Mouse (Mus musculus) spleen, embryonic (tissue): ENCODE data around the gene Zer1.

Experiments used
- CTCF ChIA-PET: fragments of 350-600 bp; sonication (Branson Sonifier 250); formaldehyde crosslinking; loops from one replicate; lab custom pipeline; 2022; lab: Charles Lee

Zer1 gene

GRCm38 (mm10) chr2:30078760-30079159 lies 45.6 kb downstream of the Zer1 start:
- CTCF ChIA-PET, result interaction anchor here (0.5 to 0.7 kb wide), 3 partner anchors 18 to 87 kb away, joined by 3 to 17 read pairs (median 6); no protein-coding TSS in a partner anchor

- CTCF ChIA-PET, result interaction anchor here (0.7 kb wide), 1 partner anchor 24 kb away, joined by 3 read pairs; no protein-coding TSS in a partner anchor
Measured at GRCm38 (mm10) chr2:30078349-30078712, 46.1 kb downstream of the Zer1 start.

- CTCF ChIA-PET, result no interaction called here
Measured at GRCm38 (mm10) chr2:30077502-30078348, 46.7 kb downstream of the Zer1 start, which contains the start of gene Pkn3. Pkn3 (plus strand) TSS chr2:30077684.

GRCm38 (mm10) chr2:30076959-30077358 lies 47.4 kb downstream of the Zer1 start:
- CTCF ChIA-PET, result no interaction called here

- CTCF ChIA-PET, result no interaction called here
Measured at GRCm38 (mm10) chr2:30076439-30076838, 47.9 kb downstream of the Zer1 start.

GRCm38 (mm10) chr2:30075625-30076024 lies 48.8 kb downstream of the Zer1 start:
- CTCF ChIA-PET, result no interaction called here

GRCm38 (mm10) chr2:30073285-30073684 lies 51.1 kb downstream of the Zer1 start:
- CTCF ChIA-PET, result no interaction called here

GRCm38 (mm10) chr2:30072875-30073274 lies 51.5 kb downstream of the Zer1 start:
- CTCF ChIA-PET, result no interaction called here

GRCm38 (mm10) chr2:30067962-30068361 lies 56.4 kb downstream of the Zer1 start:
- CTCF ChIA-PET, result no interaction called here

- CTCF ChIA-PET, result no interaction called here
Measured at GRCm38 (mm10) chr2:30067031-30067888, 57.1 kb downstream of the Zer1 start.

GRCm38 (mm10) chr2:30066046-30066901 lies 58.1 kb downstream of the Zer1 start:
- CTCF ChIA-PET, result no interaction called here

GRCm38 (mm10) chr2:30064298-30064697 lies 60.1 kb downstream of the Zer1 start:
- CTCF ChIA-PET, result interaction anchor here (0.7 kb wide), 1 partner anchor 33 kb away, joined by 5 read pairs; no protein-coding TSS in a partner anchor

- CTCF ChIA-PET, result no interaction called here
Measured at GRCm38 (mm10) chr2:30063791-30064190, 60.6 kb downstream of the Zer1 start.

GRCm38 (mm10) chr2:30063235-30063634 lies 61.1 kb downstream of the Zer1 start:
- CTCF ChIA-PET, result interaction anchor here (0.6 kb wide), 1 partner anchor 331 kb away, joined by 4 read pairs; no protein-coding TSS in a partner anchor

- CTCF ChIA-PET, result interaction anchor here (0.6 to 0.7 kb wide), 3 partner anchors 12 to 331 kb away, joined by 4 to 5 read pairs (median 4); no protein-coding TSS in a partner anchor
Measured at GRCm38 (mm10) chr2:30062249-30063093, 61.9 kb downstream of the Zer1 start.

- CTCF ChIA-PET, result interaction anchor here (0.7 kb wide), 1 partner anchor 16 kb away, joined by 5 read pairs; no protein-coding TSS in a partner anchor
Measured at GRCm38 (mm10) chr2:30061215-30062166, 62.9 kb downstream of the Zer1 start.

GRCm38 (mm10) chr2:30058418-30058817 lies 66.0 kb downstream of the Zer1 start:
- CTCF ChIA-PET, result interaction anchor here (0.6 kb wide), 1 partner anchor 76 kb away, joined by 4 read pairs; no protein-coding TSS in a partner anchor

- CTCF ChIA-PET, result interaction anchor here (0.6 kb wide), 1 partner anchor 174 kb away, joined by 5 read pairs; no protein-coding TSS in a partner anchor
Measured at GRCm38 (mm10) chr2:30057223-30057904, 67.0 kb downstream of the Zer1 start, which contains the start of gene Set. Set (plus strand) TSS chr2:30057378.
